Mouse (Mus musculus) embryonic stem cell, embryonic (primary cell): ENCODE measurements around the gene Zfp937.
"Not testable (repeated sequence)": the region's sequence is repeated elsewhere in the genome, so short reads cannot be mapped to it uniquely, and the experiment has no call there.

Experiments used
- CTCF ChIA-PET, 4 experiments: fragments of 300-600 bp in 2 of 4; fragments of 350-600 bp in 2 of 4; sonication (Branson Sonifier 250); formaldehyde crosslinking; loops; one replicate each; lab custom pipeline; 2022; ENCODE audit warnings: inconsistent platforms in 2 of 4; lab: Charles Lee
- POLR2A ChIA-PET, 4 experiments: fragments of 300-600 bp in 2 of 4; fragments of 350-600 bp in 2 of 4; sonication (Branson Sonifier 250); formaldehyde crosslinking; loops; one replicate each; lab custom pipeline; 2022; ENCODE audit warnings: antibody characterized with exemption in 4 of 4, inconsistent platforms in 1 of 4; lab: Charles Lee

Zfp937 gene

DNA sequence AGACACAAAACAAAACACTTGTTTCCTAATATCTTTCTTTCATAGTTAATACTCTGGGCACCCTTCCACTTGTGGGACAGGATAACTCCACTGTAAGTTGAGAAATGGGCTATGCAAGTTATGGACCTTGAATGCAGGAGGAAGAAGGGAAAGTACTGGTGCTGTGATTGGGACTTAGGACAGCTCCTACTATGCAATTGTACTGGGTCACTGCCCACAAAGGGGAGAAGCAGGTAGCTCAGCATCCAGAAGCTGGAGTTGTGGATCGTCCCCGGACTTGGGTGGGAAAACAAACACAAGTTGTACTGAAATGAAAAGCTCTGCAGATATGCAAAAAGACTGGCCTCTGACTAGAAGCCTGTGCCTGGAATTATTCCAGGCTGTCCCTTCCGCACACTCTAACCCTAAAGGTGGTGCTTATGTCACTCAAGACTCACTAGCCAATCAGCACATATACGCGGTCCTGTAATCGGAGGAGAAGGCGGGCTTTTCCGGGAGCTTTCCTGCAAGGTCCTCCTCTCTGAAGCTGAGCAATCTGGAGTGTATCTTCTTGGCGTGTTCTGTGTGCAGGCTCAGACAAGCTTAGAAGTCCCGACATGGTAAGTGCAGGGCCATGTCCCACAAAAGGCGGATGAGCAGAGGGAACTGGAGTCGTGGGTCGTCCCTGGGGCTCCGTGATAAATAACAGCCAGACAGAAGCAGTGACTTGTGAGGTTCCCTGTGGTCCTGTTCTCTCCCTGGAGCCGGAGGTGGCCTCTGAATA is at the start of gene Zfp937:
TSS of gene Zfp937 (plus strand) at position 474 of the 763 bp plus-strand sequence.
- CTCF ChIA-PET, result interaction anchor here in 1 of 4 experiments (0.7 kb wide), 1 partner anchor 234 kb away, joined by 3 read pairs; no protein-coding TSS in a partner anchor
- POLR2A ChIA-PET, result interaction anchor here in 2 of 4 experiments (1.3 to 1.5 kb wide), 2 partner anchors 234 kb away, joined by 6 to 19 read pairs; partner anchors contain the start of gene Zfp442 (in 2 of the 2)

DNA sequence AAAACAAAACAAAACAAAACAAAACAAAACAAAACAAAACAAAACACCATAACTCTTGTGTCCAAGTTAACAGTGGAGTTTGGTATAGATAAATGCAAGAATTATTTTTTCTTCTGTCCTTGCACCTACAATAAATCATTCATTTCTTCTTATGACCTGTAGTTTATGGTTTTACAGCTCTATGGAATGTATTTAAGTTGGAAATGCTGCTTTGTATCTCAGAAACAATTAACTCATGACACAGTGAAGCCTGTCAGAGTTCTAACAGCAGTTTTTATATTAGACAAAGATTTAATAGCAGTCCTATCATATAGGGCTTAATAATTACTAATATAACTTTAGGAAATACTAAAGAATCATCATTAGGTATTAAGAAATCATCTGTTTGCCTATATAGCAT is 44.0 kb upstream of the Zfp937 start:
- ChIA-PET CTCF (no interaction called here), POLR2A (no interaction called here)

DNA sequence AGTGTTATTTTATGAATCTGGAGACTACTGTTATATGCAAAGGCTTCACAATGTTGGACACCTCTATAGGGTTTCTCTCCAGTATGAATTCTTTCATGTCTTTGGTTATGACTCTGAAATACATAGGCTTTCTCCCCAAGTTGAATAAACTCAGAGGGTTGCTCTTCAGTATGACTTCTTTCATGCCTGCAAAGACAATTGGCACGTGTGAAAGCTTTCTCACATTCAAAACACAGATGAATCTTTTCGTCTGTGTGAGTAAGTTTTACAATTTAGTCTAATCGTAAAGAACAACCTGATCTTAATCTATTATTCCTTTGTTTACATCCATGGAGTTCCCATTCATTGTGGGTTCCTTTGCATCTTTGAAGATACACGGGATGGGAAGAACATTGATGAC is 38.3 kb upstream of the Zfp937 start, which contains the start of gene Gm10770:
TSS of gene Gm10770 (minus strand) at position 101 of the 400 bp plus-strand sequence.
- CTCF ChIA-PET, POLR2A ChIA-PET: not testable (repeated sequence)

DNA sequence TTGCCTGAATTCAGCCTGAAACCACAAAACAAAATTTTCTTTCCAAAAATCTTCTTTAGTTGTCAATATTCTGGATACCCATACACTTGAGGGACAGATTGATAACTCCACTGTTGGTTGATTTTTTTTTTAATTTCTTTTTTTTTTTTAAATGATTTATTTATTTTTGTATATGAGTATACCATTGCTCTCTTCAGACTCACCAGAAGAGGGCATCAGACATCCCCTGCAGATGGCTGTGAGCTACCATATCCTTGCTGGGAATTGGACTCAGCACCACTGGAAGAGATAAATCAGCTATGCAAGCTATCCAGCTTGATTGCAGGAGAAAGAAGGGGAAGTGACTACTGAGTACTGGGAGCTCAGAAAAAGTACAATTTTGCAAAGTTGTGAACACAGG is 36.8 kb upstream of the Zfp937 start:
- ChIA-PET POLR2A (interaction anchor here in 3 of 4 experiments (0.5 to 1.3 kb wide), 6 partner anchors 22 to 556 kb away, joined by 3 to 4 read pairs (median 4); partner anchors contain the start of genes Zfp120 (in 1 of the 3) and Zfp345 (in 1 of the 3)), CTCF (interaction anchor here in 3 of 4 experiments (0.5 to 1.0 kb wide), 11 partner anchors 9 to 460 kb away, joined by 3 to 5 read pairs (median 3); partner anchors contain the start of gene Zfp345 (in 2 of the 3))

DNA sequence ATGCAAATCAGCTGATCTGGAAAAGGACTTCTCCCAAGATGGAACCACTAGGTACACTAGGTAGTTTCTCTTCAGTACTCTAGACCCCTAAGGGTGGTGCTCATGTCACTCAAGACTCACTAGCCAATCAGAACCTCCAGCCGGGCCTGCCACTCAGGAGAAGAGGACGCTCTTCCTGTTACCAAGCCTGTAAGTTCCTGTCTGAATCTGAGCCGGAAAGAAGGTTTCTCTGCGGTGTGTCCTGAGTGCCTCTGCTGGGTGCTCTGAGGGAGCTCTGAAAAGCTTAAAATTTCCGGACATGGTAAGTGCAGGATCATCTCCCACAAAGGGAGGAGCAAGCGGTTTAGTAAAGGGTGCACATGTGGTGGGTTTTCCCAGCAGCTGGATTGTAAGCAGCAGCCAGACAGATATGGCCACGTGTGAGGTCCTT is 36.3 kb upstream of the Zfp937 start, which contains the start of gene Gm14139:
TSS of gene Gm14139 (plus strand) at position 186 of the 430 bp plus-strand sequence.
- CTCF ChIA-PET, result interaction anchor here in 3 of 4 experiments (0.5 to 1.0 kb wide), 11 partner anchors 9 to 461 kb away, joined by 3 to 5 read pairs (median 3); partner anchors contain the start of gene Zfp345 (in 2 of the 3)

DNA sequence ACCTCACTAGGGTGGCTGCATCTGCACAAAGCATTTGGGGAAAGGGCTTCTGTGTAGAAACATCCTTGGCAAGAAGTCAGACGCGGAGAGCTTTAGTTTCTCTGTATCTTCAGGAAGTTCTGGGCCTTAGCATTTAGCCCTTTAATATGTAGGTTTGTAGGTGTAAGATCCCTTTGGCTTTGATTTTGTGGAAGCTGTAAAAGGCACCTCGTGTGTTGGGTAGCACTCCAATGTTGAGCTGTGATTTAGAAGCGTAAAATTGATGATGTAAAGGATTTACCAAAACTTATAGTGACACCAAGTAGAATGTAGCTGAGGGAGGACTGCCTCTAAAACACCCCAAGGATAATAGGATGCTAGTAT is 471 bp downstream of the Zfp937 start:
- POLR2A ChIA-PET, result interaction anchor here in 3 of 4 experiments (1.0 to 1.5 kb wide), 3 partner anchors 233 to 442 kb away, joined by 6 to 19 read pairs (median 7); partner anchors contain the start of gene Zfp442 (in 2 of the 3)
- CTCF ChIA-PET, result not testable (repeated sequence)

More for the DNA sequence above, 36.3 kb upstream of the Zfp937 start, which contains the start of gene Gm14139:
- POLR2A ChIA-PET, result interaction anchor here in 3 of 4 experiments (0.5 to 1.3 kb wide), 7 partner anchors 23 to 556 kb away, joined by 3 to 4 read pairs (median 3); partner anchors contain the start of genes Zfp120 (in 2 of the 3) and Zfp345 (in 1 of the 3)

GRCm38 (mm10) chr2:150223263-150223662 is 5.4 kb downstream of the Zfp937 start:
- POLR2A ChIA-PET, CTCF ChIA-PET: not testable (repeated sequence)

GRCm38 (mm10) chr2:150243211-150243610 is 25.3 kb downstream of the Zfp937 start:
- ChIA-PET POLR2A (no interaction called here), CTCF (no interaction called here)

DNA sequence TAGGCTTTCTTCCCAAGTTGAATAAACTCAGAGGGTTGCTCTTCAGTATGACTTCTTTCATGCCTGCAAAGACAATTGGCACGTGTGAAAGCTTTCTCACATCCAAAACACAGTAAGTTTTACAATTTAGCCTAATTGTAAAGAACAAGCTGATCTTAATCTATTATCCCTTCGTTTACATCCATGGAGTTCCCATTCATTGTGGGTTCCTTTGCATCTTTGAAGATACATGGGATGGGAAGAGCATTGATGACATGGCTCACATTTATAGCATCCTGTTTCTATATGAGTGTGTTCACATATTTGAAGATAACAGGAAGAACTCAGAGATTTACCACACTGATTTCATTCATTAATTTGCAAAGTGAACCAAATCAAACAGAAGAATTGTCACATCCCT is 37.6 kb downstream of the Zfp937 start, which contains the start of gene Gm21994:
TSS of gene Gm21994 (minus strand) at position 101 of the 400 bp plus-strand sequence.
- POLR2A ChIA-PET, CTCF ChIA-PET: not testable (repeated sequence)

- CTCF ChIA-PET, result interaction anchor here in 3 of 4 experiments (0.6 to 1.2 kb wide), 7 partner anchors 48 to 914 kb away, joined by 3 to 4 read pairs (median 3); partner anchors contain the start of gene Zfp345 (in 1 of the 3)
- POLR2A ChIA-PET, result interaction anchor here in 3 of 4 experiments (0.7 to 1.3 kb wide), 3 partner anchors 52 to 54 kb away, joined by 3 to 4 read pairs (median 4); no protein-coding TSS in a partner anchor
Observed at GRCm38 (mm10) chr2:150256861-150257260, 39.0 kb downstream of the Zfp937 start.

DNA sequence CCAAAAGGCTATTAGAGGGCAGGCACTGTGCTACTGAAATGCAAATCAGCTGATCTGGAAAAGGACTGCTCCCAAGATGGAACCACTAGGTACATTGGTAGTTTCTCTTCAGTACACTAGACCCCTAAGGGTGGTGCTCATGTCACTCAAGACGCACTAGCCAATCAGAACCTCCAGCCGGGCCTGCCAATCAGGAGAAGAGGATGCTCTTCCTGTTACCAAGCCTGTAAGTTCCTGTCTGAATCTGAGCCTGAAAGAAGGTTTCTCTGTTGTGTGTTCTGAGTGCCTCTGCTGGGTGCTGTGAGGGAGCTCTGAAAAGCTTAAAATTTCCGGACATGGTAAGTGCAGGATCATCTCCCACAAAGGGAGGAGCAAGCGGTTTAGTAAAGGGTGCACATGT is 39.4 kb downstream of the Zfp937 start, which contains the start of gene Gm14124:
TSS of gene Gm14124 (plus strand) at position 227 of the 400 bp plus-strand sequence.
- POLR2A ChIA-PET, result interaction anchor here in 3 of 4 experiments (0.7 to 1.3 kb wide), 3 partner anchors 51 to 54 kb away, joined by 3 to 4 read pairs (median 4); no protein-coding TSS in a partner anchor
- CTCF ChIA-PET, result interaction anchor here in 3 of 4 experiments (0.6 to 1.2 kb wide), 7 partner anchors 48 to 915 kb away, joined by 3 to 4 read pairs (median 3); partner anchors contain the start of gene Zfp345 (in 1 of the 3)
